Mouse (Mus musculus) kidney, postnatal 4 days (tissue): ENCODE measurements around the gene Vamp2.
A peak's percentile ranks its signal among the peaks of the same experiment; 100 is the strongest.

Experiments used
- DNase-seq, 2 experiments: peaks; one replicate each; pipeline ENCODE4 v3.0.0; 2021; ENCODE audit warnings: mixed read lengths in 2 of 2

The Vamp2 gene

DNA sequence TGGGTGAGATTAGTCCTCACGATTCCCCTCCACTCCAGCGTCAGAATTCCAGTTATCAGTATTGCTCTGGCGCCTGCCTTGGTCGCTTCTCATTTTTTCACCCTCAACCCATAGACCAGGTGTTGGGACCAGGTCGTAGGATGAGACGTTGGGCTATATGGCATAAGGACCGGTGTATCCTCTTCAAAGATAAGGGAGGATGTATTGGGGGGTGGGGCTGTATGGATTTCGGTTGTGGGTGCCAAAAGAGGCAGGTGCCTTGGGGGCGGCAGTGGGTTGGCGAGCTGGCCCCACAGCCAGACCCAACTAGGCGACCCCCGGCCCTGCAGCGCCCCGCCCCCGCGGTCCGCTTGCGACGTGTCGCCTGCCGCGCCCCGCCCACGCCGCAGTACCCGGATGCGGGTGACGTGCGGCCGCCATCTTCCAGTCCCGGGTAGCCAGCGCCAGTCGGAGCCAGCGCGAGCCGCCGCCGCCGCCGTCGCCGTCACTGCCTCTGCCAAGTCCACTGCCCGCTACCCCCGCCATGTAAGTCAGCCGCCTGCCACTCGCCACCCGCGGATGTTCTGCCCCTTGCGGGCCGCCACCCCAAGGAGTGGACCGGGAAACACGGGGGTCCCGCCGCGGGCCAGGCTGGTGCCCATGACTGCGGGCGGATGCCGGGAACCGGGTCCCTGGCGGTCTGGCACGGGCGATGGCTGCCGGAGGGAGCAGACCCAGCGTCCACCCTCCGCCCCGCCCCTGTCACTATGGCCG, at the start of gene Vamp2:
Gene Vamp2 (plus strand): TSS at position 388 of the 753 bp plus-strand sequence.
- DNase-seq, result peak; percentile 94 to 96

DNA sequence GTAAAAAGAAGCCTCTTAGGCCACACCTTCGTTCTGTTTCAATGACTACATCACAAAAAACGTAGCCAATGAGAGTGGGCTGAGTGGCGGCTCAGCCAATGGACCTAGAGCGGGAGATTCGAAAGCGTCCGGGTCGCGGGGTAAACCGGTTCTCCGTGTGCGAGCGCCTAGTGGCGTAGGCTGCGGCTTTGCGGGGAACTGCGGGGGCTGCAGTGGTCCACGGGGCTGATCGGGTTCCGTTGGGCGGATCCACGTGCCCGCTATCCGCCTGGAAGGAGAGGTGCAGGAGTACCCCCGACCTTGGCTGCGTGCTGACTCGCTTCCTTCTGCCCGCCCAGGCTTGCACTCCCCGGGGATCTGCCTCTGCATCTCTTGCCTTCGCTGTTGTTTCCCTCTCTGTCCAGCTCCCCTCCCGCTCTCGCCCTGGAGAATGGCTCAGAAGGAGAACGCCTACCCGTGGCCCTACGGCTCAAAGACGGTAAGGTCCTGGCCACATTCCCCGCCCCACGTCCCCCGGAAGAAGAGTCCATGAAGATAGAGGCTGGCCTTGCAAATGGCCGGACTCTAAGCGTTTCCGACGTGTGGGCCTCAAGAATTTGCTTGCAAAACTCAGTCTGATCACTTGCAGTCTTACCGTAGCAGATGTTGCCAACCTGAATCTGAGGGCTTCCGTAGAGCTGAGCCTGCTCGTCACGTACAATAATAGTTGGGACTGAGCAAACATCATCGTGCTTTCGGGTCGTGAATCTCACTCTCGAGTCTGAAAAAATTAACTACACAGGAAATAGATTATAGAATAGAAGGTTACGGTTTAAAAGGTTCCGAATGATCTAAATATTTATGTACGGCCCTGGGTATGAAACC, 42.5 kb upstream of the Vamp2 start, which contains the start of gene Aurkb:
Gene Aurkb (plus strand): TSS at position 117 of the 864 bp plus-strand sequence.
- peak; percentile 90 to 95 for DNase-seq

DNA sequence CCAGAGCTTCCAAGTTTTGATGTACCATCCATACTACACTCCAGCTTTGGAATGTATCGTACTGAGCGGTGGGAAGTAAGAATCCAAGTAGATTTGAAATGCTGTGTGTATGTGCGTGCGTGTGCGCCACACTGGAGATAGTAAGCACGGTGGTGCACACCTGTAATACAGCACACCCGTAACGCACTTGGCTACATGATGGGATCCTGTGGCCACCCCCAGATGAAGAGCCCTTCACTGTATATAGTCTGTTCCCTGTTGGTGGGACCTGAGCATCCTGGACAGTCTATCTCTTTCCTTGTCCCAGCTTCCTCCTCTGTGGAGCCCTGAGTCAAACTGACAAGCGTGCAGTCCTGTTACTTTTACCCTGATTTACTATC, 41.9 kb upstream of the Vamp2 start:
- no peak for DNase-seq

DNA sequence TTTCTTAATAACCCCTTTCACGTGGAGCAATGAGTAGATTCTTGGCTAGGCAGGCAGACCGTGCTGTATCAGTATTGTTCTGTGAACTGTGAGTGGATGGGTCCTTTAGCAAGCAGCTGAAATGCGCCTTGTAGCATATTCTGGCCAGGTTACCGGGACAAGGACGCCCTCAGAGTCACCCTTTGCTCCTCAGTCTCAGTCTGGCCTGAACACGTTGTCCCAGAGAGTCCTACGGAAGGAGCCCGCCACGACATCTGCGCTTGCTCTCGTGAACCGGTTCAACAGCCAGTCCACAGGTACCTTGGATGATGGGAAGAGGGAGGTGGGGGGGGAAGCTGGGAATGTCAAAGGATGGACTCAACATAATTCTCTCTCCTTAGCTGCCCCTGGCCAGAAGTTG, 40.7 kb upstream of the Vamp2 start:
- DNase-seq, result no peak

DNA sequence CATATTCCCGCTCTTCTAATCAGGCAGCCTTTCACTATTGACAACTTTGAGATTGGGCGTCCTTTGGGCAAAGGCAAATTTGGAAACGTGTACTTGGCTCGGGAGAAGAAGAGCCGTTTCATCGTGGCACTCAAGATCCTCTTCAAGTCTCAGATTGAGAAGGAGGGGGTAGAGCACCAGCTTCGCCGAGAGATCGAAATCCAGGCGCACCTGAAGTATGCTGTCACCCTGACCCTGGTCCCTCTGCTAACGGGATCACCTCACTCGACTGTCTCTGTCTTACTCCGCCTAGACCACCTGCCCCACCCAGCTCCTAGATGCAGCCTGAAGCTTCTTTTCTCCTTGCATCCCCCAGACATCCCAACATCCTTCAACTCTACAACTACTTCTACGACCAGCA, 40.1 kb upstream of the Vamp2 start:
- DNase-seq, result no peak

DNA sequence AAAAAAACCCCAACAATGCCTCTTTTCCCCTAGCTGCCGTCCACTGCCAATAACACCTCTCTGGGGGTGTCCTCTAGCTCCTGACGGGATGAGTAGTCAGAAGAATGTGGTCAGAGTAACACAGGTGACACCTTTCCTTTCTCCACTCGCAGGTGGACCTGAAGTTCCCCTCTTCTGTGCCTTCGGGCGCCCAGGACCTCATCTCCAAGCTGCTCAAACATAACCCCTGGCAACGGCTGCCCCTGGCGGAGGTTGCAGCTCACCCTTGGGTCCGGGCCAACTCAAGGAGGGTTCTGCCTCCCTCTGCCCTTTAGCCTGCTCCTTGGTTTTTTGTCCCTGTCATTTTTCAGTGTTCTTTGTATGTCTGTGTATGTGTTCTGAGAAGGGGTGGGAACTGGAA, 37.5 kb upstream of the Vamp2 start:
- DNase-seq, result no peak

DNA sequence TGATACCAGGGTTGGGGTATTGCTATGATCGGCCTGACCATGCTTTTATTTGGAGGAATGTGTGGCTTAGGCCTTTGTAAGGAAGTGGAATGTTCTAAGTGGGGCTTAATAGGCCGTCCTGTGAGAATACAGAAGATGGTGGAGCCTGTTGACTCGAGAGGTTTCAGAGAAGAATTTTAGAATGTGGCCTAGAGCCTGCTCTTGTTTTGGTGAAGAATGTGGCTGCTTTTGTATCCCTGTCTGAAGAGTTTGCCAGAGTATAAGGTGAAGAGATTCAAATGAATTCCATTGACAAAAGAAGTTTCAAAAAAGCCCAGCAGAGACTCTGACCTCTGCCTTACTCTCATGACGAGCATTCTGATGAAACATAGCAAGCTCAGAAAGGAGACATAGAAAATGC, 36.5 kb upstream of the Vamp2 start:
- DNase-seq, result no peak

DNA sequence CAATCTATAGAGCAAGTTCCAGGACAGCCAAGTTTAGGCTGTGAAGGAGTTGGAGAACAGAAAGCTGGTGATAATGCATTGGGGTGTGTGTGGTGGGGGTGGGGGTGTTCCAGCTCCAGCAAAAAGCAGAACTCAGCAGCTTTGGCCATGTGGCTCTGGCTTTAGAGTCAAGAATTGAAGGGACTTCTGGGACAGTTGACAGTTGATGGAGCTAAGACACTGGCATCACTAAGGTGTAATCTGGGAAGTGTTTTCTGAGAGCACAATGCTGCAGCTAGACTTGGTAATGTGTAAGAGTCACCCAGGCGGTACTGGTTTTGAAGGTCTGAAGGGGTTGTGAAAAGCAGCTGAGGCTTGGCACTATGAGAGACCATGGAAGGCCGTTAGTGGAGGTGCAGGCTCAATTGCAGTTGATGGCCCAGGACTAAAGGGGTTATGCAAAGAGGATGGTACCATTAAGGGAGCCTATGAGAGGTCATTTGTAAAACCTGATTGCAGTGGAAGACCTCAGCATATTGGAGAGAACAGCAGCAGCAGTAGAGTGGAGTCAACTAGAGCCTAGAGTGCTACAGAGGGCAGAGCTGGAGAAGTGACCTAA, 35.4 kb upstream of the Vamp2 start:
- DNase-seq, result no peak

DNA sequence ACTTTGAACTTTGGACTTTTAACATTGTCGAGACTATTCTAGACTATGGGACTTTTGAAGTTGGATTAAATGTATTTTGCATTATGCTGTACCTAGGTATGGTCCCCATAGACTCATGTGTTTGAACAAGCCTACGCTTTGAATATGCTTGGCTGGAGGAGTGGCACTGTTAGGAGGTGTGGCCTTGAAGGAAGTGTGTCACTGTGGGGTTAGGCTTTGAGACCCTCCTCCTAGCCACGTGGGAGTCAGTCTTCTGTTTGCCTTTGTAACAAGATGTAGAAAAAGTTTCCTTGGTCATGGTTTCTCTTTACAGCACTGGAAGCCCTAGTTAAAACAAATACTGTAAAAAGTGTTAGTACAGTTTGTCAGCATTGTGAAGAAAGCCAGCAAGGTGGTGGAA, 34.4 kb upstream of the Vamp2 start:
- no peak for DNase-seq

DNA sequence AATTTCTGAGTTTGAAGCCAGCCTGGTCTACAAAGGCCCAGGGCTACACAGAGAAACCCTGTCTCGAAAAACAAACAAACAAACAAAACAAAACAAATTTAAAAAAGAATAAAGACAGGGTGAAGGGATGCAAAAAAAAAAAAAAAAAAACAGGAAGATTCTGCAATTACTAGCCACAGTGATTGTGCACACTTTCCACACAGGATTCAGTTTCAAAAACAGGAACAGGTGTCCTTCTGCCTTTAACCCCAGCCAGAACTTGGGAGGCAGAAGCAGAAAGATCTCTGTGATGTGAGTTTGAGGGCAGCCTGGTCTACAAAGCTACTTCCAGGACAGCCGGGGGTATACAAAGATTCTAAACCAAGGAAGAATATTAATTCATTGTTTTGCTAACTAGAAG, 30.0 kb upstream of the Vamp2 start:
- DNase-seq, result no peak

DNA sequence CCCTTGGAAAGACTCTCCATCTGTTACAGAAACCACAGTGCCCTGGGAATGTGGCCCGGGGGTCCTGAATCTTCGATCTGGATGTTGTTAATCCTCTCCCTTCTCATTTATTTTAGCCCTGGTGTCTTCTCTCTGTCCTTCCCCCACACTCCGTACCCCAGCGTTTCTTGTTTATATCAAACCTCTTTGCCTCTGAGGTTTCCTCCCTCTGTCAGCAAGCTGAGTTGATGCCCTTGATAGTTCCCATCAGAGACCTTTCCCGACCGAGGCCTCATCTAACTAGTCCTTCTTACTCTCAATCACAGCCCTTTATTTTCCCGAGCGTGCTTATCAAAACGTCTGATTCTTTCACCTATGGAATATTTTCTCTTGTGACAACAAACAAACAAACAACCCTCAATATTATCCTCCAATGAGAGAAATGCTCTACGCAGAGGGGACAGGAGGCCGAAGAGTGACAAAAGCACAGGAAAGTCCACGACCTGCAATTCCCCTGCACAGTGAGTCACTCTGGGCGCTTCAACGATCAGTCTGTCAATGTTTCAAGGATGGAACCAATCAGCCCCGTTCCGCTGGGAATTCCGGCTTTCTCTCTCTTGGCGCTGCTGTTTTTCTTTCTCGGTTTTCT, 29.4 kb upstream of the Vamp2 start:
- DNase-seq, result no peak

DNA sequence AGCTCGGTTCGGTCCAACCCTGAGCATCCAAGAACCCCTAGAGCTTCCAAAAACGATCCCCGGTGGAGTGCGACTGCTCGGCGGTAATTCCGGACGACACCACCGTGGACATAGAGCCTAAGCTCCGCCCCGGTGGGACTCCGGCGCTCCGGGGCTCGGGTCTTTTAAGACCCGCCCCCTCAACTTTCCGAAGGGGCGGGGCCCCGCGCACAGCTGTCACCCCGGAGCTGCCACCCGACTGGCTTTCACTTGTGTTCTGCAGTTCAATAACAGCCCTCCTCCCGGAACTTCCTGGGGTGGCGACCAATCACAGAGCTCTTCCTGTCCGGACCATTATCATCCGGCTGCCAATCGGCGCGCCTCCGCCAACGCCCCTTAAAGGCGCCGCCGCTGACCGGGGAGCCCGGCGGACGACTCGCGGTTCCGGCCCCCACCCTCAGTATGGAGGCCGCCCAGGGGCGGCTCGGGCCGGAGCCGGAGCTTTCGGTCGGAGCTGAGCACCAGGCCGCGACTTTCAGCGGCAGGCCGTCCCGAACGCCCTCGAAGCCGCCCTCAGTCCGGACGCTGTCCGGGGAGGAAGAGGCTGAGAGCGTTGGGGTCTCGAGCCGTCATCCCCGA, 28.8 kb upstream of the Vamp2 start, which contains the start of gene Borcs6:
Gene Borcs6 (plus strand): TSS at position 361 of the 618 bp plus-strand sequence.
- DNase-seq, result peak; percentile 92 to 96

DNA sequence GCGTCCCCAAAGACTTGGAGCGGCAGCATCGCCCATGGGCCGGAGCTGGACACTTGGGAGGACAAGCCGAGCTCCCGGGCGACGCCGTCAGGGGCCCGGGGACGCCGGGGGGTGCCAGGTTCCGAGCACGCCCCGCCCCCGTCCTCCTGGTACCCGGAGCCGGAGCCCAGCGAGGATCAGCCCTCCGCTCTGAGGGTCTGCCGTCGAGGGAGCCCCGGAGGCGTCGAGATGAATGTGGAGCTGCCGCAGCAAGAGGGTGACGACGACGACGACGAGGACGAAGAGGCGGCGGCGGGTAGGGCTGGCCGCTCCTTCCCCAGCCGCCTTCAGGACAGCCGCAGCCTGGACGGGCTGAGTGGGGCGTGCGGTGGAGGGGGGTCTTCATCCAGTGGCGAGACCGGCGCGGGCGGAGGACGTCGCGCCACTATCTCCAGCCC, 28.3 kb upstream of the Vamp2 start:
- peak in 1 of 2 experiments; percentile 80 for DNase-seq

DNA sequence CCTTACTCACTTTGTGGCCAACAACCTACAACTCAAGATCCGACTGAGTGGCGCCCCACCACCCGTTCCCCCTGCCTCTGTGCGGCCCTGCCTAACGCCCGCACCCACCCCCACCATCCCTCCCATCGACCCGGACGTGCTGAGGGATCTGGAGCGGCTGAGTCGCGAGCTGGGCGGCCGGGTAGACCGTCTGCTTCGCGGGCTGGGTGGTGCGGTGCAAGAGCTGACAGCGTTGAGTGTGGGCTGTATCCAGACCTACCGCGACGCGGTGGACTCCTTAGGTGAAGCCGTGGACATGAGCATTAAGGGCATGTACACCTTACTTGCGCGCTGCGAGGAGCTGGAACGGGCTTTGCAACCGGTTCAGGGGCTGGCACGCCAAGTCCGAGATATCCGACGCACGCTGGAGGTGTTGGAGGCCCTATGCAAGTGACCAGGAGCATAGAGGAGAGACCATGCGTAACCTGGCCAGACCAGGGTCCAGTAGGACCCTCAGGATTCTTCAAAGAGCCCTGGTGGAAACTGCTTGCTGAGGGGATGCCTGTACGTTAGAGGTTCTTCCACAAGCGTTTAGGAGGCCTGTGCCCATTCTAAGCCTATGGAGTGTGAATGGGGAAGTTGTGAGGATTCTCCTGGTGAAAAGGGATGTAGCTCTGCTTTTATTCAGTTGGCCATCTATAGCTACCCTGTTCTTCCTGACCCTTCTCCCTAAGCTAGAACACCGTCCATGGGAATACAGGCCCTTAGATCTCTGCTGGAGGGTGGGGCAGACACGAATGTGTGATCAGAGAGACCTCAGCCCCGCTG, 27.6 kb upstream of the Vamp2 start:
- peak; percentile 56 to 69 for DNase-seq

DNA sequence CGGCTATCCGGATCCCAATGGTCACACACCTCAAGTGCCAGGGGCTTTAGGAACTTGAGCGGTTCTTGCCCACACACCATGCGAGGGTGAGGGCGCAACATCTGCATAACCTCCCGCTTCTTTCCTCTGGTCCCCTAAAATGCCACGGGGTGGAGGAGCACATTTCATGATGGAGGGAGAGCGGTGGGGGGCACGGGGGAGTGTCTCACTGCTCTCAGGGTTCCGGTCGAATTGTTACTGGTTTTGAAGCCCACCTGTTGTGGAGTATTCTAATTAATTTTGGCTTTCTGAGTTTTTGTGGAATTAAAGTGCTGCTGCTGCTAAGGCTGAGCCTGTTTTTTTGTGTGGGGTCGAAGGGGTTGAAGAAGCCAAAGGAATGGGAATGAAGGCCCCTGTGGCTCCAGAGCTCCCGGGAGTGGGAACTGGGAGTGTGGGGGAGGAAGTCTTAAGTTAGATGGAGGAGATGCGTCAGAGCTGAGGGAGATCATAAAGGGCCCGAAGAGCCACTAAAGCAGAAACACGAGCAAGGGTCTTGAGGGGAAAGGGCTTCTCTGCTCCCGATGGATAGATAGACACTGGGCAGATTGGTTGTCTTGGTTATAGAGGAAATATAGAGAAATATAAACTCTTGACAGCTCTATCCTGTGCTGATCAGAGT, 26.9 kb upstream of the Vamp2 start:
- DNase-seq, result peak in 1 of 2 experiments; percentile 26

DNA sequence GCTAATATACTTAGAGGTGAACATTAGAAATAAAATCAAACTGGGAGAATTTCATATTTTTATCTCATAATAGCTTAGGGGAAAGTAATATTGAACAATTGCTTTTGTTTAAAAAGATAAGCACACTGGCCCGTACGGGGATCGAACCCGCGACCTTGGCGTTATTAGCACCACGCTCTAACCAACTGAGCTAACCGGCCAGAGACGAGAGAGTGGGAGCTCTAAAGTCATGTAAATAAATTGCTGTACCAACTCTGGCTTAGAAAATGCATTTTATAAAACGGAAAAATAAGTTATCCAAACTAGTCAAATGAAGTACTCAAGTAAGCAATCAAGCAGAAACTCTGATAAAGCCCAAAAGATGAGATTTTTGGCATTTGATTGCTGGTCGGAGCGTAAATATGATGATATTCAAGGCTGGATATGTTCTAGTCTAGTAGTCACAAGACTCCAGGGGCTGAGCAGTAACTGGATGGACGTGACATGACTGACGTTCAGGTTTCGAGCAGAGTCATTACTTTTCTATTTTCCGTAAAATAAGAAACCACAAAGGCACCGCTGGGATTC, 26.0 kb upstream of the Vamp2 start:
- peak; percentile 78 to 85 for DNase-seq

DNA sequence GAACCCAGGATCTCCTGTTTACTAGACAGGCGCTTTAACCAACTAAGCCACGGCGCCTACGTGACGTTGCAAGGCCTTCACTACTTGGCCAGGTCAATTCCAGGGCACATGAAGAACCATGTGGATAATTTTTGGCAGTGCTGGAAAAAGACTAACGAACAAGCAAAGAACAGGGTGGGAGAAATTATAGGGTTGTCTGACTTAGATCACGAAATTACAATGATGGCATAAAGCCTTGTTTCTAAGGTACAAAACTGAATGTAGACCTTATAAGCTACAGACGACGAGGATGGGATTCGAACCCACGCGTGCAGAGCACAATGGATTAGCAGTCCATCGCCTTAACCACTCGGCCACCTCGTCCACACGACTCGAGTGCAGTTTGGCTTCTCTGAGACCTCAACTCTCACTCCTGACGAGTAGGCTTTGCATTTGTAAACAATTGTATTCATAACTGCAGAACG, 25.5 kb upstream of the Vamp2 start:
- peak; percentile 96 for DNase-seq

DNA sequence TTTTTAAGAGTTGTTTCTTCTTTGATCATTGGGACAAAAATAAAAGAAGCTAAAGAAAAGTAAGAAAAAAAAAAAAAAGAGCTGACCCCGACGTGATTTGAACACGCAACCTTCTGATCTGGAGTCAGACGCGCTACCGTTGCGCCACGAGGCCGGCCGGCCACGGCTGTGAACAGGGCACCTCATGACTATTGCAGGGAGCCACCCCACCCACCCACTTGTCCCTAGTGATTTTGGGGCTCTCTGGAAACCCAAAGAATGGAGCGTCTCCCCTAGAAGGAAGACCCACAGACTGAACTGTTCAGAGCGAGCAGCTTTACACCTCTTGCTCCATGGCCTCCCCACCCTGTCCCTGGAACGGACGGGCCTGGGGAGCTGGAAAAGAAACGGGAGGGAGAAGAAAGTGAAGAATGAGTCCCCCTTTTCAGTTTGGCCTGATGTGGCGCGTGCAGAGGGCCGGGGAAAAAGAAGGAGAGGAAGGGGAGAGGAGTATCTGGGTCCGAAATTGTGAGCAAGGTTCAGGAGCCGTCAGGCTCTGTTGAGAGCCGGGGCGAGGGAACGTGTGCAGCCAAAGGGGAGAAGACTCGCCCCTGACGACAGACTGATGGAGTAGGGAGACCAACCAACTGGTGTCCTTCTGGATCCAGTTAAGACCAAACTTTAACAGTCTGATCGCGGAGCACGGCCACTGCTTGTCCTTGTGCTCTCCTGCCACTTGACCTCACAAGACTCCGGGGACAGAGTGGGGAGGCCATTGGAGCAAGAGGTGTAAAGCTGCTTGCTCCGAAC, 24.7 kb upstream of the Vamp2 start:
- peak; percentile 92 to 93 for DNase-seq

DNA sequence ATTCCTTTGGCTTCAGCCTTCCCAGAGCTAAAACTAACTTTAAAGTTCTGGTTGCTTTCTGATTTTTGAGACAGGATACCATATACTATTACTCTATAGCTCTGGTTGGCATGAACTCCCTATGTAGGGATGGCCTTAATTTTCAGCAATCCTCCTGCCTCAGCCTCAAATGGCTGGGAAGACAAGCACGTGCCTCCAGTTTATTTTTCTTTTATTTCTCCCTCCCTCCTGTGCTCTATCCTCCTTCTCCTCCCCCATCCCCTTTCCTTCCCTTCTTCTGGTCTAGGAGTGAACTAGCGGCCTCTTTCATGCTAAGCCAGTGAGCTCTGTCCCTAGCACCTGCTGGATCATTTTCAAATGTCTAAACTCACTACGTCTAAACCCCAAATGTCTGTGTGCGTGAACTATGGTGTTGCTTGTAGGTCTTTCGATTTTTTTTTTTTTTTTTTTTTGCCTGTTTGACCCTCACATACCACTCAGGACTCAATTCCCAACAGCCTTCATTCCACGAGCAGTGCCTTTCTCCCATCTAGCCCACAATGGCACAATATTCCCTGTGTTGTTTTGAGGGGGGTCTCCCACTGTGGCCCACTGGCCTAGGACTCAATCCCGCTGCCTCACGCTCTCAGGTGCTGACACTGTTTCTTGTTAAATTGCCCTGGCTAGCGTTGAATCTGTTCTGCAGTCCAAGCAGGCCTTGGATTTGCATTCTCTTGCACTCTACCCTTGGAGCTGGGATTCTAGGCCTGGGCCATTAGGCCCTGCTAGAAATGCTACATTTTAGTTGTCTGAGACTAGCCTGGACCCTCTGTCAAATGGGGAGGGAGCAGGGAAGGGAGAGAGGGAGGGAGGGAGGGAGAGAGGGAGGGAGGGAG, 23.8 kb upstream of the Vamp2 start:
- no peak for DNase-seq
